Comparison of ENCODE assay signal across 10 mouse cellular contexts in the genomic region with DNA sequence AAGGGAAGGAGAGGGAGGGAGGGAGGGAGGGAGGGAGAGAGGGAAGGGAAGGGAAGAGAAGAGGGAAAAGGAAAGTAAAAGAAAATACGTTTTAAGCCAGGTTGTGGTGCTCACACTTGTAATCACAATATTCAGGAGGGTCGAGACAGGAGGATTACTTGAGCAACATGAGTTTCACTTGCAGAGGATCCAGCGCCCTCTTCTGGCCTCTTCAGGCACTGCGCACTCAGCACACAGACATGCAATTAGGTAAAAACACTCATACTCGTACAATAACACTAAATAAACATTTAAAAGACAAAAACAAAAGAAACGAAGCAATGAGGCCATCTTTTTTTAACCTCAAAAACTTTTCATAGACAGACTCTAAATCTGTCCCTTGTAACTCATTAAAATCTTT. TPM values are rescaled to one million over a fixed set of nuclear protein-coding genes. Genes with fewer than 3 reads are reported as not detected.
DNase-seq lines count a peak whose midpoint lies in the region; ATAC-seq and TF ChIP-seq lines count a peak whose summit lies in the region.
"Had no signal": no experiment of that assay in that cellular context is flagged by ENCODE, and none has a peak within 500 bp of the region (broad histone marks: within the 10 kb centered on the region; RNA-seq: fewer than 3 reads in every experiment).

No protein-coding gene starts in this region.

- no peaks in the 10 kb centered on the region for H3K79me2 ChIP-seq in heart, adult 2 months (replicated peaks; ENCODE audit: control insufficient read depth, insufficient read depth, low read length)

- TF ChIP-seq CTCF in heart, adult 2 months (IDR thresholded peaks at IDR 0.05): peak; percentile 43

- 0 out of 2 replicates have a peak, but pooled peaks cover 2% of the 10 kb centered on the region for H3K27me3 ChIP-seq in heart, adult 2 months (ENCODE audit: control insufficient read depth, insufficient read depth, low read length)
- no peaks in the 10 kb centered on the region for H3K27me3 ChIP-seq in neural tube, embryonic 11.5 days (ENCODE audit: control insufficient read depth, insufficient read depth, low read length)

- no peak for DNase-seq in heart, adult 2 months
- DNase-seq in heart, adult 8-10 months (ENCODE audit: low spot score): no peak
- peak; percentile 23 for DNase-seq in neural tube, embryonic 11.5 days (ENCODE audit: low spot score)
- DNase-seq in neural tube, embryonic 10.5 days (ENCODE audit: extremely low spot score, low spot score): no peak
- peak; percentile 18 for DNase-seq in c-Kit-positive CD71-positive TER-119-positive erythroid progenitor cells, embryonic 14.5 days (ENCODE audit: low spot score)
- peak; percentile 50 for DNase-seq in thymus, postnatal 0 days (ENCODE audit: low spot score)
- DNase-seq in ovary, adult 18-20 months (ENCODE audit: low spot score): no peak
- no peak for DNase-seq in right cerebral cortex, adult 18-20 months
- DNase-seq: kidney, postnatal 25 days had no signal

- WGBS in heart, adult 2 months: 51% methylated on average over 6 of the region's 6 CpGs
- WGBS in neural tube, embryonic 11.5 days: 57% methylated on average over 6 of the region's 6 CpGs

- H3K9ac ChIP-seq in heart, adult 2 months (ENCODE audit: low read depth, low read length): no peak overlapping the region
- no peak overlapping the region for H3K9ac ChIP-seq in neural tube, embryonic 11.5 days (ENCODE audit: low read length)
- H3K9ac ChIP-seq: forebrain, embryonic 12.5 days had no signal

- no peak for TF ChIP-seq EP300 in heart, adult 2 months (IDR thresholded peaks at IDR 0.05; ENCODE audit: insufficient read depth, low read depth, low read length)

- intact Hi-C loops in heart, adult 2 months (cut with DNase I): no loop called here

- no peaks in the 10 kb centered on the region for H3K9me3 ChIP-seq in neural tube, embryonic 11.5 days (ENCODE audit: control insufficient read depth, low read length)
- H3K9me3 ChIP-seq: forebrain, embryonic 12.5 days had no signal

- no peak overlapping the region for H3K4me3 ChIP-seq in heart, adult 2 months
- H3K4me3 ChIP-seq in neural tube, embryonic 11.5 days (ENCODE audit: low read depth, low read length): no peak overlapping the region
- H3K4me3 ChIP-seq: forebrain, embryonic 12.5 days had no signal

- no peaks in the 10 kb centered on the region for H3K4me1 ChIP-seq in heart, adult 2 months (ENCODE audit: control insufficient read depth, insufficient read depth, low read length)
- H3K4me1 ChIP-seq in neural tube, embryonic 11.5 days (ENCODE audit: control insufficient read depth, insufficient read depth, low read length): no peaks in the 10 kb centered on the region
- H3K4me1 ChIP-seq: forebrain, embryonic 12.5 days had no signal

- H3K27ac ChIP-seq in heart, adult 2 months: no peak overlapping the region
- H3K27ac ChIP-seq in neural tube, embryonic 11.5 days (ENCODE audit: low read depth, low read length): no peak overlapping the region
- H3K27ac ChIP-seq: forebrain, embryonic 12.5 days had no signal

- no peaks in the 10 kb centered on the region for H3K36me3 ChIP-seq in heart, adult 2 months (ENCODE audit: control insufficient read depth, insufficient read depth, low read length)
- H3K36me3 ChIP-seq in neural tube, embryonic 11.5 days (ENCODE audit: control insufficient read depth, insufficient read depth, low read length): no peaks in the 10 kb centered on the region
- H3K36me3 ChIP-seq: forebrain, embryonic 12.5 days had no signal

- no peak for ATAC-seq in neural tube, embryonic 11.5 days (ENCODE audit: insufficient read depth, low FRiP score, low TSS enrichment)

- no peak for TF ChIP-seq POLR2A in heart, adult 2 months (IDR thresholded peaks at IDR 0.05; ENCODE audit: insufficient read depth, low read depth, low read length)

- no peak overlapping the region for H3K4me2 ChIP-seq in neural tube, embryonic 11.5 days (ENCODE audit: low read depth)
- H3K4me2 ChIP-seq: forebrain, embryonic 12.5 days had no signal

RNA-seq across cellular contexts. Expression of a gene that starts 1.0 kb away (rescaled TPM):
- total RNA-seq in heart, adult 2 months (2021): under 1 TPM in 1 of 2 experiments, not detected in 1; 0.34 TPM
- polyA plus RNA-seq in heart, adult 2 months (2012; rRNA removed): 0.31 TPM in 1 of 2 replicates, not detected in the other
- total RNA-seq in heart, adult 8-10 months (2022): not detected
- polyA plus RNA-seq in neural tube, embryonic 11.5 days (2014; fragmentation: Nextera tagmentation; extraction: Ambion mirVana): 0.26 TPM in 1 of 2 replicates, not detected in the other
- 0.81 and 1.5 TPM in 2 replicates for polyA plus RNA-seq in thymus, postnatal 0 days (2015; fragmentation: Nextera tagmentation; extraction: Ambion mirVana)
- polyA plus RNA-seq: forebrain, embryonic 12.5 days had no signal

RNA-seq across cellular contexts. Expression of a gene that starts 6.2 kb away (rescaled TPM):
- total RNA-seq in heart, adult 2 months (2021): under 1 TPM; 0.13 to 0.18 TPM
- 0.37 and 0.53 TPM in 2 replicates for polyA plus RNA-seq in heart, adult 2 months (2012; rRNA removed)
- total RNA-seq in heart, adult 8-10 months (2022): under 1 TPM in 3 of 4 experiments, not detected in 1; 0.17 to 0.31 (median 0.22) TPM
- 3.0 and 3.4 TPM in 2 replicates for polyA plus RNA-seq in neural tube, embryonic 11.5 days (2014; fragmentation: Nextera tagmentation; extraction: Ambion mirVana)
- polyA plus RNA-seq in thymus, postnatal 0 days (2015; fragmentation: Nextera tagmentation; extraction: Ambion mirVana): 1.3 and 1.4 TPM in 2 replicates

Comparison
In these comparisons a context has a peak if more than half of its experiments do, and no peak if none do; other contexts are left out.
1. DNase-seq: peak in neural tube, embryonic 11.5 days (single experiment), c-Kit-positive CD71-positive TER-119-positive erythroid progenitor cells, embryonic 14.5 days (single experiment) and thymus, postnatal 0 days (single experiment); none in heart, adult 2 months (0 of 2), heart, adult 8-10 months (single experiment), neural tube, embryonic 10.5 days (single experiment), ovary, adult 18-20 months (single experiment) and right cerebral cortex, adult 18-20 months (single experiment).